Mouse (Mus musculus): Measurements from ENCODE around the gene Tpcn1.

Tpcn1 gene

GRCm38 (mm10) chr5:120560129-120560615, 28.3 kb downstream of the Tpcn1 start:
- DNase-seq (ENCODE audit: low read depth, low spot score), result no peak

GRCm38 (mm10) chr5:120558762-120559161, 29.7 kb downstream of the Tpcn1 start:
- DNase-seq (ENCODE audit: low read depth, low spot score), result no peak

DNA sequence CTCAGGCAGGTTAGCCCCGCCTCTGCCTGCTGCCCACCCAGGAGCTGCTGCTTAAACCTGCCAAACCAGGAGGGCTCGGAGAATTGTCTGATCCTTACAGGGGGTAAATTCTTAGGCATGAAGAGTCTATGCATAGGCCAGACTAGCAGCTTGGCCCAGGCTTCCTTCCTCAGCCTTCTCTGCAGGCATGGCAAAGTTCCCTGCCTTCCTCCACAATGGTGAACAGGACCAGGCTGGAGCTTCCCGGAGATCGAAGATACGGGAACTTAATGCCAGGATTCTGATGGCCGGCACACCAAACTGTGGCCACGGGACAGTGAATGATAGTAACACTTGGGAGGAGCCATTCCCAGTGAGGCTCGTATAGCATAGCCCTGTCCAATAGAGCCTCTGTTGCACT, 30.4 kb downstream of the Tpcn1 start:
- no peak for DNase-seq (ENCODE audit: low read depth, low spot score)

- DNase-seq (ENCODE audit: low read depth, low spot score), result no peak
Measured at GRCm38 (mm10) chr5:120555871-120556270, 32.6 kb downstream of the Tpcn1 start.

- no peak for DNase-seq (ENCODE audit: low read depth, low spot score)
Measured at GRCm38 (mm10) chr5:120550673-120551072, 37.8 kb downstream of the Tpcn1 start.

GRCm38 (mm10) chr5:120550137-120550536, 38.3 kb downstream of the Tpcn1 start:
- DNase-seq (ENCODE audit: low read depth, low spot score), result no peak

DNA sequence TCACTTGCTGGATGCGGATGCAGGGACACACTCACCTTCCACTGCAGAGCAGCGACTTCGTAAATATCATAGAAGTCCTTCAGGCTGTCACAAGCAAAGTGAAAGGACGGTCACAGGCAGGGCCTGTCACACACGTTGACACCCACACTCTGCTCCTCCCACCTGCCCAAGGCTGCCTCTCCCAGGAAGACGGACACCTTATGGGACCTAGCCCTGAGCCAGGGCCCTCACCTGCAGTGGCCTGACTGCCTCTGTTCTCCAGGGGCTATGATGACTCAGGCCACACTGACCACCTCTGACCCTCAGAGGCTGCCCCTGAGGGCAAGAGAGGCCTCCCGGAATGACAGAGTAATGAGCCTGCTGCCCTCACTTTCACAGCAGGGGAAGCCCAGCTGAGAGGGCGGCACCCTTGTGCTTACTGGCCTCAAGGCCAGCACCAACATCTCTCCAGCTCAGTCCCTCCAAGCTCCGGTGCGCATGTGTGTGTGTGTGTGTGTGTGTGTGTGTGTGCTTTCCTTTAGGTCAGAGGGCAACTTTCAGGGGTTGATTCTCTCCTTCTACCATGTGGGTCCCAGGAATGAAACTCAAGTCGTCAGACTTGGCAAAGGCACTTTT, 40.1 kb downstream of the Tpcn1 start:
- no peak for DNase-seq (ENCODE audit: low read depth, low spot score)

DNA sequence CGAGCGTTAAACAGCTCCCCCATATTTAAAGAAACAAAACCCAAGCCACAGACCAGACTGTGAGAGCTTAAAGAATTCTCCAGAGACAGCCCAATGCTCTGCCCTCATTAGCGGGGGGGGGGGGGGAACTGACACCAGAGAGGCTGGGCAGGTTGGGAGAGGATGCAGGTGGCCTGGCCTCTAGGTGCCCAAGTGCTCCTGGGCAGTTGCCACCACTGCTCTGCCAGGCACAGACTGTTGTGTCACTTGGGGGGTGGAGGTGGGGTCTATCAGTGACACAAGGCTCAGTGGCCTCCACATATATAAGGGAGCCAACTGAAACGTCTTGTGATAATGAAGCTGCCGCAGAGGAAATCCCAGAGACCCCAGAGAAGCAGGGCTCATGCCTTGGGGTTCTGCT, 51.8 kb downstream of the Tpcn1 start:
- DNase-seq (ENCODE audit: low read depth, low spot score), result no peak

GRCm38 (mm10) chr5:120536046-120536445, 52.4 kb downstream of the Tpcn1 start:
- no peak for DNase-seq (ENCODE audit: low read depth, low spot score)

DNA sequence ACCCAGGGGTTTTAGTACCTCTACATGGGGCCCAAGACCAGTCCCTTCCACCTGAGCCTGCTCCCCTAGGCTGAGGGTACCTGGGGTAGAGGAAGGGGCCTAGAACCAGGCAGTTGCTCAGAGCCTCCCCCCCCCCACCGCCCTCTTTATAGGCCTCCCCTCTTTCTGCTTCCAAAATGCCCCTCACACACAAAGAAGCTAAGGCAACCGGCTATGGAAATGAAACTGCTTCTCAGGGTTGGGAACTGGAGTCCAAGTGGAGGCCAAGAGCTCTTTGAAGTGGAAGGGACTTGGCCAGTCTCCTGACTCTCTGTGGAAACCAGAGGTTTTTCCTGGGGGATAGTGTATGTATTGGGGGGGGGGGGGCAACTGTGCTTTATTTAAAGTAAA, 53.8 kb downstream of the Tpcn1 start:
- no peak for DNase-seq (ENCODE audit: low read depth, low spot score)

GRCm38 (mm10) chr5:120534071-120534685, 54.3 kb downstream of the Tpcn1 start:
- DNase-seq (ENCODE audit: low read depth, low spot score), result no peak

GRCm38 (mm10) chr5:120531631-120532030, 56.8 kb downstream of the Tpcn1 start:
- no peak for DNase-seq (ENCODE audit: low read depth, low spot score)

DNA sequence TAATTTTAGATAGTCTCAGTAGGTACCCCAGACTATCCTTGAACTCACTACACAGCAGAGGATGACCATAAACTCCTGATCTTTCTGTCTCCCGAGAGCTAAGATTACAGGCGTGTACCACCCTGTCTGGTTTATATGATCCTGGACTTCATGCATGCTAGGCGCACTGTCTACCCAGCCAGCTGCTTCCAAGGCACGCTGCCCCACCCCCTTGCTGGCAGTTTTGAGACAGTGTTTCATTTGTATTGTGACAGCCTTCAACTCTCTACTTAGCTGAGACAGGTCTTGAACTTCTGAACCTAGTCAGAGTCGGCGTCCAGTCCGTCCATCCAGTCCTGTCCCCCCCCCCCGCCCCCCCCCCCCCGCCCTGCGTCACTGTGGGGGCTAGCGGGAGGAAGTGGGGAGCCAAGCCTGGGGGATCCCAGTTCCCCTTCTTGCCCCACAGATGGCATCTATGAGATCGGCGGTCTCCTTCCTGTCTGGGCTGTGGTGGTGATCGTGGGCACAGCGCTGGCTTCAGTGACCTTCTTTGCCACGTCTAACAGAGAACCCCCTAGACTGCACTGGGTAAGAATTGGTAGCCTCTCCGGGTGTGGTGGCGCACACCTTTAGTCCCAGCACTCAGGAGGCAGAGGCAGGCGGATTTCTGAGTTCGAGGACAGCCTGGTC, 61.0 kb downstream of the Tpcn1 start:
- DNase-seq (ENCODE audit: low read depth, low spot score), result no peak

GRCm38 (mm10) chr5:120526311-120526710, 62.2 kb downstream of the Tpcn1 start:
- no peak for DNase-seq (ENCODE audit: low read depth, low spot score)

GRCm38 (mm10) chr5:120525737-120526136, 62.7 kb downstream of the Tpcn1 start:
- no peak for DNase-seq (ENCODE audit: low read depth, low spot score)

DNA sequence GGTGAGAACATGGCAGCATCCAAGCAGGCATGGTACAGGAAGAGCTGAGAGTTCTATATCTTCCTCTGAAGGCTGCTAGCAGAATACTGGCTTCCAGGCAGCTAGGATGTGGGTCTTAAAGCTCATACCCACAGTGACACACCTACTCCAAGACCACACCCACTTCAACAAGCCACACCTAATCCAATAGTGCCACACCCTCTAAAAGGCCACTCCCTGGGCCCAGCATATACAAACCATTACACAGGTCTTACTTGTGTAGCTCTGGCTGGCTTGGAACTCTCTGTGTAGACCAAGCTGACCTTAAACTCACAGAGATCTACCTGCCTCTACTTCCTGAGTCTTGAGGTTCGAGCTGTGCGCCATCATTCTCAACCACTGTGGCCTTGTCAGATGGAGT, 63.7 kb downstream of the Tpcn1 start:
- no peak for DNase-seq (ENCODE audit: low read depth, low spot score)

GRCm38 (mm10) chr5:120522649-120523048, 65.8 kb downstream of the Tpcn1 start:
- DNase-seq (ENCODE audit: low read depth, low spot score), result no peak

DNA sequence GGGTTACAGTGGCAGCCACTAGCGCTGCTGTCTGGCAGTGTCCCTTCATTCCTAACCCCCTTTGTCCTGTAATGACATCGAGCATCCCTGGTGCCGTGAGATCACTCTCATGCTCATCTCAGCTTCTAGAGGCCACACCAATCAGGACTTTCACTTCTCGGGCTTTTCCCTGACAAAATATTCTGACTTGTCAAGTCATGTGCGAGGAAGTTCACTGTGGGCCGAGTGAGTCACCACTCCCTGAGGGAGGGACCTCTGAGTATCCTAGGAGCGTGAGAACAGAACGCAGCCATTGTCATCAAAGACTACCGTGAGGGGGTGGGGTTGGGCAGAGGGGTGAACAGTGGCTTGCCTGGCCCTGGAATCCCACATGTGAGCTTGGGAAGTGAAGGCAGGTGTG, 70.9 kb downstream of the Tpcn1 start:
- no peak for DNase-seq (ENCODE audit: low read depth, low spot score)

GRCm38 (mm10) chr5:120516221-120516984, 72.1 kb downstream of the Tpcn1 start:
- DNase-seq (ENCODE audit: low read depth, low spot score), result no peak

DNA sequence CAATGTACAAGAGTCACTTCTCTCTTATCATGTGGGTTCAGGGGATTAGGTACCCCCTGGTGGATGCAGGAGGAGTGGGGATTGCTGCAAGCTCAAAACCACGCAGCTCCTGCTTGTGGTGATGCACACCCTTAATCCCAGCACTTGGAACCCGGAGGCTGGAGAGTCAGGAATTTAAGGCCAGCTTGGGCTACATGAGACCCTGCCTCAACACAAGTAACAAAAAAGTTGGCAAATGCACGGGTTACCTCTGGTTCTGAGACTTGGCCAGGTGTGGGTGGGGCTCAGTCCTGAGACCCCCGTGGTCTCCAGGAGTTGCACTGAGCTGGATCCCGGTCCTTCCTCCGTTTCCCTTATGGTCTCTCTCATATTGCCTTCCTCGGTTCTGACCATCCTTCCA, 73.0 kb downstream of the Tpcn1 start:
- DNase-seq (ENCODE audit: low read depth, low spot score), result no peak

DNA sequence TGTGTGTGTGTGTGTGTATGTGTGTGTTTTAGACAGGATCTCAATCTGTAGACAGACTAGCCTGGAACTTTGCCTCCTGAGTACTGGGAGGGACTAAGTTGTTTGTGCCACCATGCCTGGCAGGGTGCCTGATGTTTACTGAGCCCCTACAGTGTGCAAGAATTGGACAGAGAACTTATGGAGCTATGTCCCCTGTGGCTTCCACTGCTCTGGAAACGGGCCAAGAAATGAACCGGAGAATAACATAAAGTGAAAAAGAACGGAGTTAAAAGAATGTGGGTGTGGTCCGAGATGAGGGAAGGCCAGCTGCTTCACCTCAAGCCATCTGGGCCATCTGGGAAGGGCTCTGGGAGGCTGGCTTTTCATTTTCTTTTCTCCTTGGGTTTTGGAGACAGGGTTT, 73.7 kb downstream of the Tpcn1 start:
- no peak for DNase-seq (ENCODE audit: low read depth, low spot score)

DNA sequence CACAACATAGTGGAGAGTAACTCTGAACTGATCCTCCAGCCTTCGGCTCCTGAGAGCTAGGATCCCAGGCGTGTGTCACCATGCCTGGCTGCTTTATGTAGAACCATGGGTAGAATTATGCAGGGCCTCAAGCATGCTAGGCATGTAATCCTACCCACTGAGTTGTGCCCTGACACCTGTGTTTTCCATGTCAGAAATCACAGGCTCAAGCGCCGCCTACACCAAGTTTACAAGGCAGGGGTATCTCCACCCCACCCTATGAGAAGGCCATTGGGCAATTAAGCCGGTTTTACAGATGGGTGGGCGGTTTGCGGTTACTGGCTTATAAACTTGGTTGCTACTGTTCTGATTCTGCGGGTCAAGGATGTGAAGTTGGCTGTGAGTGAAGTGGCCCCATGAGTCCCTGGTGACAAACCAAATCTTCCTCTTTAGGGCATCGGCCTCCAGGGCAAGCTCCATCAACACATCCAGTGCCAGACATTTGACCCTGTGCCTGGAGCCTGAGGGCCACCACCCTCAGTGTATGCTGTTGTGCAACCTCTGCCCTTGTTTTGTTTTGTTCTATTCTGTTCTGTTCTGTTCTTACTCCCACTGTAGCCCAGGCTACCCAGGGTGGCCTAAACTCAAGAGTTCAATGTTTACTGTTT, 74.3 kb downstream of the Tpcn1 start:
- no peak for DNase-seq (ENCODE audit: low read depth, low spot score)

All from retina, adult 2 months (tissue).